Mouse (Mus musculus) brain, embryonic 14.5 days (tissue): ENCODE measurements at regions not wholly inside any gene's neighbourhood (a gene's known extent, or its start where the extent isn't known, plus 50 kb on each side); places are given as distances from the start of the nearest gene placed in this dataset.

Experiments
- CTCF ChIP-seq: fragments of 200-500 bp; IDR thresholded peaks from 2 replicates; pipeline ENCODE4 v1.5.1; 2012; ENCODE audit warnings: inconsistent platforms, mild to moderate bottlenecking, moderate library complexity, borderline replicate concordance; ENCODE audit not compliant: insufficient read depth, insufficient read length; ENCODE audit errors: extremely low read depth
- POLR2A ChIP-seq: fragments of 200-500 bp; IDR thresholded peaks from 2 replicates; pipeline ENCODE4 v1.6.1; 2012; ENCODE audit warnings: mild to moderate bottlenecking, inconsistent platforms, borderline replicate concordance; ENCODE audit not compliant: poor library complexity, insufficient read depth, insufficient read length, severe bottlenecking; ENCODE audit errors: extremely low read depth

GRCm38 (mm10) chrX:17017823-17018222, 106.2 kb upstream of the Ndp start:
- TF ChIP-seq CTCF (no peak), POLR2A (no peak)
